In the genomic region with DNA sequence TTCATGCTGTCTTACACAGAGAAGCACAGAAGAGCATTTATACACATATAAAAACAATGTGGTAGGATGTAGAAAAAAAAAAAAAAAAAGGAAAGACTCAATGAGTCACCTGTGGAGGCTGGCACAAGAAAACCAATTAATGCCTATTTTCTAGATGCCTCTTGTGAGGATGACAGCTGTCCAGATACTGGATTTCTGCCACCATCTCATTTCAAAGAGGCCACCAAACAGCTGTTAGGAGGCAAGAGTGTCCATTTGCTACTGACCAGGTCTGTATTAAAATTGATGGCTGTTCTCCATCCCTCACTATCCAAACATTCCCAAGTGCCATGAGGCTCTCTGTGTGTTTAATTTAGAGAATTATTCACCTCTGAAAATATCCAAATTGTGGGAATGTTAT, we compare ENCODE assay signal across 17 mouse cellular contexts. TPM values are rescaled to one million over a fixed set of nuclear protein-coding genes. Genes with fewer than 3 reads are reported as not detected.
"Had no signal": no experiment of that assay in that cellular context is flagged by ENCODE, and none has a peak within 500 bp of the region (broad histone marks: within the 10 kb centered on the region; RNA-seq: fewer than 3 reads in every experiment).

No protein-coding gene starts in this region.

- H3K36me3 ChIP-seq: neural tube, embryonic 12.5 days; neural tube, embryonic 13.5 days; neural tube, embryonic 15.5 days; stomach, embryonic 15.5 days had no signal

- H3K27me3 ChIP-seq: neural tube, embryonic 12.5 days; neural tube, embryonic 13.5 days; neural tube, embryonic 15.5 days; stomach, embryonic 15.5 days had no signal

- H3K4me3 ChIP-seq: neural tube, embryonic 12.5 days; neural tube, embryonic 13.5 days; neural tube, embryonic 15.5 days; stomach, embryonic 15.5 days had no signal

- H3K4me2 ChIP-seq: neural tube, embryonic 12.5 days; neural tube, embryonic 13.5 days; neural tube, embryonic 15.5 days; stomach, embryonic 15.5 days had no signal

- DNase-seq: right cerebral cortex, adult 18-20 months; right cerebral cortex, postnatal 14 days; right cerebral cortex, postnatal 25 days; right cerebral cortex, postnatal 4 days; spleen, adult 18-20 months; thymus, adult 18-20 months; thymus, adult 2 months; thymus, postnatal 14 days; thymus, postnatal 25 days; thymus, postnatal 36 days; thymus, postnatal 4 days had no signal

RNA-seq across cellular contexts. Expression of a gene that starts 6.5 kb away (rescaled TPM):
- total RNA-seq: neutrophil, adult 5-6 weeks had no signal
- polyA plus RNA-seq: spleen, adult 2 months had no signal
